Mouse (Mus musculus): ENCODE results near the gene Fam193a.

The Fam193a gene

GRCm38 (mm10) chr5:34458994-34459393 lies 89.3 kb downstream of the Fam193a start:
- DNase-seq (ENCODE audit: extremely low spot score, low spot score), result no peak

- no peak for DNase-seq (ENCODE audit: extremely low spot score, low spot score)
These were observed 91.6 kb downstream of the Fam193a start for GRCm38 (mm10) chr5:34461294-34461693.

GRCm38 (mm10) chr5:34461841-34462240 lies 92.1 kb downstream of the Fam193a start:
- DNase-seq (ENCODE audit: extremely low spot score, low spot score), result no peak

GRCm38 (mm10) chr5:34466079-34466478 lies 96.3 kb downstream of the Fam193a start:
- DNase-seq (ENCODE audit: extremely low spot score, low spot score), result no peak

GRCm38 (mm10) chr5:34466648-34467047 lies 96.9 kb downstream of the Fam193a start:
- DNase-seq (ENCODE audit: extremely low spot score, low spot score), result no peak

- no peak for DNase-seq (ENCODE audit: extremely low spot score, low spot score)
These were observed 98.5 kb downstream of the Fam193a start for GRCm38 (mm10) chr5:34468039-34468775.

GRCm38 (mm10) chr5:34480926-34481325 lies 111.2 kb downstream of the Fam193a start:
- no peak for DNase-seq (ENCODE audit: extremely low spot score, low spot score)

GRCm38 (mm10) chr5:34485731-34486130 lies 116.0 kb downstream of the Fam193a start:
- DNase-seq (ENCODE audit: extremely low spot score, low spot score), result no peak

- no peak for DNase-seq (ENCODE audit: extremely low spot score, low spot score)
These were observed 117.8 kb downstream of the Fam193a start for GRCm38 (mm10) chr5:34487320-34488090.

- DNase-seq (ENCODE audit: extremely low spot score, low spot score), result no peak
These were observed 119.1 kb downstream of the Fam193a start for GRCm38 (mm10) chr5:34488741-34489417.

GRCm38 (mm10) chr5:34489418-34489787 lies 119.7 kb downstream of the Fam193a start:
- DNase-seq (ENCODE audit: extremely low spot score, low spot score), result no peak

- DNase-seq (ENCODE audit: extremely low spot score, low spot score), result no peak
These were observed 127.0 kb downstream of the Fam193a start for GRCm38 (mm10) chr5:34496745-34497144.

GRCm38 (mm10) chr5:34500886-34501285 lies 131.2 kb downstream of the Fam193a start:
- DNase-seq (ENCODE audit: extremely low spot score, low spot score), result no peak

- DNase-seq (ENCODE audit: extremely low spot score, low spot score), result no peak
These were observed 131.9 kb downstream of the Fam193a start for GRCm38 (mm10) chr5:34501588-34501987.

- DNase-seq (ENCODE audit: extremely low spot score, low spot score), result no peak
These were observed 132.7 kb downstream of the Fam193a start for GRCm38 (mm10) chr5:34502411-34502810.

GRCm38 (mm10) chr5:34502821-34503220 lies 133.1 kb downstream of the Fam193a start:
- no peak for DNase-seq (ENCODE audit: extremely low spot score, low spot score)

GRCm38 (mm10) chr5:34512486-34512885 lies 142.8 kb downstream of the Fam193a start:
- DNase-seq (ENCODE audit: extremely low spot score, low spot score), result no peak

GRCm38 (mm10) chr5:34513466-34514217 lies 143.9 kb downstream of the Fam193a start, which contains the start of gene Tnip2:
Tnip2 (minus strand) TSS chr5:34513991.
- DNase-seq (ENCODE audit: extremely low spot score, low spot score), result peak; percentile 92

- no peak for DNase-seq (ENCODE audit: extremely low spot score, low spot score)
These were observed 144.5 kb downstream of the Fam193a start for GRCm38 (mm10) chr5:34514218-34514566.

- DNase-seq (ENCODE audit: extremely low spot score, low spot score), result no peak
These were observed 145.4 kb downstream of the Fam193a start for GRCm38 (mm10) chr5:34515096-34515495.

- DNase-seq (ENCODE audit: extremely low spot score, low spot score), result peak; percentile 74
These were observed 148.2 kb downstream of the Fam193a start for GRCm38 (mm10) chr5:34517913-34518312.
